Mouse (Mus musculus) limb, embryonic 13.5 days (tissue): ENCODE results near the gene Mdn1. TPM values are rescaled to one million over a fixed set of nuclear protein-coding genes. Genes with fewer than 3 reads are reported as not detected.

Experiments
- ATAC-seq: fragments of 200-750 bp; cut with Nextera tagmentation; 2 replicates; pipeline ENCODE4 v1.8.0; 2017; ENCODE audit warnings: low read depth, moderate number of reproducible peaks, moderate TSS enrichment; ENCODE audit not compliant: low FRiP score
- H3K27ac ChIP-seq: fragments of 300-500 bp; sonication (generic); 2 replicates; pipeline ENCODE4 v1.5.1; 2015; ENCODE audit warnings: inconsistent platforms, mild to moderate bottlenecking, moderate library complexity
- H3K27me3 ChIP-seq: fragments of 300-500 bp; sonication (generic); 2 replicates; pipeline ENCODE4 v1.6.1; 2015; ENCODE audit warnings: mild to moderate bottlenecking, inconsistent platforms
- H3K36me3 ChIP-seq: fragments of 300-500 bp; sonication (generic); 2 replicates; pipeline ENCODE4 v1.6.1; 2015; ENCODE audit warnings: inconsistent platforms, mild to moderate bottlenecking, moderate library complexity
- H3K4me1 ChIP-seq: fragments of 300-500 bp; sonication (generic); 2 replicates; pipeline ENCODE4 v1.6.1; 2015; ENCODE audit warnings: inconsistent platforms
- H3K4me2 ChIP-seq: fragments of 300-500 bp; sonication (generic); replicated peaks from 2 replicates; pipeline ENCODE4 v1.6.1; 2015; ENCODE audit warnings: inconsistent platforms, mild to moderate bottlenecking, moderate library complexity
- H3K4me3 ChIP-seq: fragments of 300-500 bp; sonication (generic); 2 replicates; pipeline ENCODE4 v1.5.1; 2015; ENCODE audit warnings: moderate library complexity, mild to moderate bottlenecking, inconsistent platforms
- H3K9ac ChIP-seq: fragments of 300-500 bp; sonication (generic); 2 replicates; pipeline ENCODE4 v1.6.1; 2015; ENCODE audit warnings: mild to moderate bottlenecking, inconsistent platforms
- H3K9me3 ChIP-seq: fragments of 300-500 bp; sonication (generic); 2 replicates; pipeline ENCODE4 v1.6.1; 2016; ENCODE audit warnings: inconsistent platforms
- WGBS: fragments of 180-500 bp; shearing (Covaris S2); methylation state at CpG from one replicate; pipeline ENCODE4 v1.1.7; 2015; 5-methylcytosine and 5-hydroxymethylcytosine counted together
- polyA plus RNA-seq: library from polyadenylated mRNA; unstranded; fragments of >200 nt; fragmentation: Nextera tagmentation; extraction: Ambion mirVana; gene quantifications from 2 replicates; pipeline ENCODE4 v1.2.1, GENCODE M21; 2015

Mdn1 gene
- polyA plus RNA-seq, 1 experiment from 2014 or later, result 17.6 TPM

DNA sequence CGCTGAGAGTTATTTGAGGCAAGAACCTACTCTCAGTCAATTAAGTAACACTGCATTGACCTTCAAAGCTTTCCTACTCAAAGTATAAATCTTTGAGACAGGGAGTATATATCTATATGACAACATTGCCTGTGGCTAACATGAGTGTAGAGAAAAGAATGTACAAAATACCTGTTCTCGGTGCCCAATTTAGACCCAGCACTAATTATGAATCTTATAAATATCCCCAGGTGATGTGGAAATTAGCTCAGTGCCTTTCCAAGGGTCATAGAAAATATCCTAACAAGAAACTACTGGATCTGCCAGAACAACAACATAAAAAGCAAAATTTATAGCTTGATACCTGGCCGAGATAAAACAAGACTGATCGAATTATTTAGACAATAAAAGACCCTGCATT, 142.1 kb downstream of the Mdn1 start:
- no peak for ATAC-seq
- Histone ChIP-seq H3K4me2 (no peak overlapping the region), H3K4me3 (no peak overlapping the region)

DNA sequence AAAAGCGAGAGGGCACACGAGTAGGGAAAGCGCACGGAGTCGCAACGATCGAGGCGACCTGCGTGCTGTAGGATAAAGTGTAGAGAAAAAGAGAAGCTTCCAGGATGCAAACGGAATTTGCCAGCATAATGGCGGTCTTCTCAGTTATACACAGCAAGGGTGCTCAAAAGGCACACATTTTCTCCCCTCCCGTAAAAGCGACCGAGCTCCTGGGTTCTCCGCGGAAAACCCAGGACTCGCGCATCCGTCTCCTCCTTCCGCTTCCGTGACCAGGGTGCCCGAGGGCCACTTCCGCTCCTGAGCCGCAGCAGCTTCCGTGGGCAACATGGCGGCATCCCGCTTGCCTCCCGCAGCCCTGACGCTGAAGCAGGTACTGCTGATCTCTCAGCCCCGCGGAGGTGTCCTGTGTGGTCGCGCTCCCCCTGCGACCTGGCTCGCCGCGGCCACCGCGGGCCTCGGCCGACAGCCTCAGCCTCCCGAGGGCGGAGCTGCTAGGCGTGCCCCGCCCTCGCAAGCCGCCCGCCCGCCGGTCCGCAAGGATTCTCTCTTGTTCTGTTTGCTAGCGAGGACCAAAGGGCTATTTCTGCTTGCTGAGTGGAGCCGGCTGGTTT, 143.2 kb downstream of the Mdn1 start, which contains the start of gene Lyrm2:
Gene Lyrm2, plus strand, starts transcription at position 288 of the 611 bp plus-strand sequence.
- 1% methylated on average over 53 of the region's 53 CpGs for whole genome bisulfite sequencing
- peak within 1 kb of the TSS; percentile 71 for H3K4me2 ChIP-seq
- H3K27ac ChIP-seq, result peak within 1 kb of the TSS; percentile 99
- H3K4me1 ChIP-seq, result peaks cover 8% of the 10 kb centered on the region
- no peaks in the 10 kb centered on the region for H3K27me3 ChIP-seq
- no peaks in the 10 kb centered on the region for H3K9me3 ChIP-seq
- peak within 1 kb of the TSS; percentile 79 for H3K4me3 ChIP-seq
- H3K36me3 ChIP-seq, result peaks cover 15% of the 10 kb centered on the region
- H3K9ac ChIP-seq, result peak within 1 kb of the TSS; percentile 90
- peak; percentile 92 for ATAC-seq

More for the DNA sequence above, 142.1 kb downstream of the Mdn1 start:
- Histone ChIP-seq H3K36me3 (peaks cover 15% of the 10 kb centered on the region), H3K27me3 (no peaks in the 10 kb centered on the region), H3K4me1 (peaks cover 8% of the 10 kb centered on the region), H3K9ac (no peak overlapping the region), H3K9me3 (no peaks in the 10 kb centered on the region), H3K27ac (no peak overlapping the region)
- 87% methylated on average over 4 of the region's 4 CpGs for WGBS

DNA sequence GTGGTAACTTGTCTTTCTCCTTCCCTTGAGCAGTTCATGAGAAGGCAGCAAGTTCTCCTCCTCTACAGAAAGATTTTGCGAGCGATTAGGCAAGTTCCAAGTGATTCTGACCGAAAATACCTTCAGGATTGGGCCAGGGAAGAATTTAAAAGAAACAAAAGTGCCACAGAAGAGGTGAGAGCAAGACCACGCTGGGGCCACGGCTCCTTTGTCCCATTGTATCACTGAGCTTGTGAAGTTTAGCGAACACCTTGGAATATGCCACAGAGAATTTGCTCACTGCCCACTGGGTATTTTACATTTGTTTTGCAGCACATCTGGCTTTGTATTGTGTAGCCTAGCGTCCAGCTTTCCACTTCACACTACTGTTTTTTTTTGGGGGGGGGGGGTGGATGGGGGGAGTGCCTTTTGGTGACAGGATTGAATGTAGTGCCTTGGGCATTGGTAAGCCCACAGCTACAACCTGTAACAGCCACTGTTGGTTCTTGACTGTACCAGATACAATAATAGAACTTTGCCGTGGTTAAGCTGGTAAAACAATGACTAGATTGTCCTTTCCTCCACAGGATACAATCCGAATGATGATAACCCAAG, 143.8 kb downstream of the Mdn1 start:
- Histone ChIP-seq H3K27me3 (no peaks in the 10 kb centered on the region), H3K4me2 (peak overlapping the region; percentile 71), H3K4me1 (peaks cover 8% of the 10 kb centered on the region), H3K9me3 (no peaks in the 10 kb centered on the region), H3K9ac (peak overlapping the region; percentile 90), H3K4me3 (peak overlapping the region; percentile 79), H3K36me3 (peaks cover 17% of the 10 kb centered on the region), H3K27ac (peak overlapping the region; percentile 99)
- 0 out of 2 replicates have a peak, but pooled peaks have one; percentile 22 for ATAC-seq
- 10% methylated on average over 9 of the region's 9 CpGs for WGBS

DNA sequence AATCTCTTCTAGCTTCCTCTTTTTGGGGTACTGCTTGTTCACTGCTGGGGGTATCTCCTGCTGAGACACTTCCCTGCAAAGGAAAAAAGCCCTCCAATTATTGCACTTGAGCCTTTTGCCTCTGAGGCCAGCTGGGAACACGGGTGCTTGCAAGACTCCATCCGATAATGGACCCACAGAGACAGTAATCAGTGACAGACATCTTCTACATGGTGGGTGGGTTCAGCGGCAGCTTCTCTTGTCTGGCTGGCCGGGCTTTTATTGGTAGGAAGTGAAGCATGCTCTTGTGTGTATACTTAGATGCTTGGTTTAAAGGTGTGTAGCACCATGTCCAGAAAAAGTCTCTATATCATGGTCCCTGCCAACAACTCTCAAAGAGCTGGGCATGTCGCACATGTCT, 160.6 kb downstream of the Mdn1 start:
- Histone ChIP-seq H3K27ac (no peak overlapping the region), H3K4me3 (no peak overlapping the region), H3K27me3 (no peaks in the 10 kb centered on the region), H3K4me2 (no peak overlapping the region), H3K9me3 (no peaks in the 10 kb centered on the region), H3K4me1 (no peaks in the 10 kb centered on the region), H3K36me3 (0 out of 2 replicates have a peak, but pooled peaks cover 3% of the 10 kb centered on the region), H3K9ac (no peak overlapping the region)
- WGBS, result 66% methylated on average over 5 of the region's 5 CpGs
- ATAC-seq, result no peak

- 92% methylated on average over 3 of the region's 3 CpGs for WGBS
- Histone ChIP-seq H3K4me1 (0 out of 2 replicates have a peak, but pooled peaks cover 3% of the 10 kb centered on the region), H3K9ac (no peak overlapping the region), H3K27me3 (no peaks in the 10 kb centered on the region), H3K4me3 (no peak overlapping the region), H3K27ac (no peak overlapping the region), H3K9me3 (no peaks in the 10 kb centered on the region), H3K4me2 (no peak overlapping the region), H3K36me3 (0 out of 2 replicates have a peak, but pooled peaks cover 3% of the 10 kb centered on the region)
- no peak for ATAC-seq
Measured at GRCm38 (mm10) chr4:32820676-32821075, 163.8 kb downstream of the Mdn1 start.

- H3K36me3 ChIP-seq, result 0 out of 2 replicates have a peak, but pooled peaks cover 3% of the 10 kb centered on the region
- H3K9ac ChIP-seq, result no peak overlapping the region
- H3K9me3 ChIP-seq, result no peaks in the 10 kb centered on the region
- WGBS, result 55% methylated on average over 8 of the region's 8 CpGs
- ATAC-seq, result no peak
- H3K4me2 ChIP-seq, result no peak overlapping the region
- H3K27ac ChIP-seq, result no peak overlapping the region
- H3K27me3 ChIP-seq, result no peaks in the 10 kb centered on the region
- no peak overlapping the region for H3K4me3 ChIP-seq
- H3K4me1 ChIP-seq, result peaks cover 19% of the 10 kb centered on the region; the same call in 1 of the 2 replicates
Measured at GRCm38 (mm10) chr4:32824254-32824653, 167.3 kb downstream of the Mdn1 start.

Other genes with a start within 250 kb of the Mdn1 start
- not detected in 2 replicates for gene Gja10, start 54.4 kb upstream of the Mdn1 start, polyA plus RNA-seq
- gene Casp8ap2, start 41.7 kb upstream of the Mdn1 start, polyA plus RNA-seq, result 79.6 and 84.6 TPM in 2 replicates
- gene Lyrm2, start 143.1 kb downstream of the Mdn1 start, polyA plus RNA-seq, result 135 and 142 TPM in 2 replicates